Comparison of ENCODE assay signal across 9 mouse cellular contexts in the genomic region with DNA sequence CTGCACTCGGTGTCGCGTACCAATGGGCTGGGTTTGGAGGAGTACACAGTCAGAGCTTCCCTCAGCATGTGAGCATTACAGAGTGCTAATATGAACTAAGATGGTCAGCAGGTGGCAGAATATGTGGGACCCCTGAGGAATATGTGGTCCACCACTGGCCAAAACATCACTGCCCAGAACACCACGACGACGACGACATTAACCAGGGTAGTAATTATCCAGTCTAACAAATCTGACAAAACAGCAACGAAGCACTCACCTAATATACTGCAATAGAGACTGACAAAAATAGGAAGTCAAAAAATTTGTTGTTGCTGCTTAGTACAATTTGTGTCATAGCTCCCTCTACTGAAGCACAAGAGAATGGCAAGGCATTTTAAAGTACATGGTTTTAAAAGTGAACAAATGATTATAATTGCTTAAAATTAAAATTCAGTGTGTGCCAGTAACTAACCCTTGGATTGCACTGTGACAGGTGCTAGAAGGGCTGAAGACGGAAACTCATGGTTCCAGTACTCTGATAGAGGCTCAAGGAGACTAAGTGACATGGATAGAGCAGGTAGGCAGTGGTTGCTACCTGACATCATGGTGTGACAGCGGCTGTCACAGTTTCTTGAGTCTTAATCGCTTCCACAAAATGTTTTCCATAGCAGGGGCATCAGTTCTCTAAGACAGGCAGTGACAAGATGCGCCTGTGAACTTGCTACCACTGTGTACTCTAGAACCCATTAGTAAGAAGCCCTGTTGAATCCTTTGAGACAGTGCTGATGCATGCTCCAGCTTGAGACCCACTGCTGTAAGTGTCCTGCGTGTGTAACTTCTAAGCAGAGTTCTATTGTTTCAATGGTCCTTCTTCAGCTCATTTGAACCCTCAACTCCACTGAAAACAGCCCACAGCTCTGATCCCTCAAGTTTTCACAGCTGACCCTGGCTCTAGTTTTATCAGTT.
DNase-seq lines count a peak whose midpoint lies in the region; ATAC-seq and TF ChIP-seq lines count a peak whose summit lies in the region.
"Had no signal": no experiment of that assay in that cellular context is flagged by ENCODE, and none has a peak within 500 bp of the region (broad histone marks: within the 10 kb centered on the region; RNA-seq: fewer than 3 reads in every experiment).

No protein-coding gene starts in this region.

- no peak overlapping the region for H3K4me2 ChIP-seq in hindbrain, postnatal 0 days (ENCODE audit: low read depth, low read length)
- no peak overlapping the region for H3K4me2 ChIP-seq in intestine, embryonic 16.5 days (ENCODE audit: low read depth, low read length)
- H3K4me2 ChIP-seq: limb, embryonic 13.5 days had no signal

- intact Hi-C loops in gastrocnemius, adult 2 months (cut with DNase I): loop anchor here (2.0 to 10.0 kb wide), 3 partner anchors 116 to 381 kb away; partner anchors contain the start of gene Man1a2
- intact Hi-C loops in gastrocnemius, postnatal 36 days (cut with DNase I): loop anchor here (2.0 to 10.0 kb wide), 3 partner anchors 146 to 384 kb away; no protein-coding TSS in a partner anchor

- no peak overlapping the region for H3K9ac ChIP-seq in hindbrain, postnatal 0 days (replicated peaks; ENCODE audit: low read length)
- H3K9ac ChIP-seq in intestine, embryonic 16.5 days (ENCODE audit: low read depth, low read length): no peak overlapping the region
- H3K9ac ChIP-seq: limb, embryonic 13.5 days had no signal

- peak; percentile 53; the same call in 1 of the 2 replicates for ATAC-seq in hindbrain, postnatal 0 days
- no peak for ATAC-seq in intestine, embryonic 16.5 days

- no peak overlapping the region for H3K27ac ChIP-seq in gastrocnemius, adult 2 months
- no peak overlapping the region for H3K27ac ChIP-seq in hindbrain, postnatal 0 days
- no peak overlapping the region for H3K27ac ChIP-seq in intestine, embryonic 16.5 days (ENCODE audit: low read length)
- H3K27ac ChIP-seq: limb, embryonic 13.5 days had no signal

- H3K4me1 ChIP-seq in hindbrain, postnatal 0 days (ENCODE audit: insufficient read depth, low read length): no peaks in the 10 kb centered on the region
- no peaks in the 10 kb centered on the region for H3K4me1 ChIP-seq in intestine, embryonic 16.5 days (ENCODE audit: control insufficient read depth, insufficient read depth, low read length)
- H3K4me1 ChIP-seq: limb, embryonic 13.5 days had no signal

- WGBS in hindbrain, postnatal 0 days: 83% methylated on average over 13 of the region's 13 CpGs
- 83% methylated on average over 13 of the region's 13 CpGs for WGBS in intestine, embryonic 16.5 days

- no peaks in the 10 kb centered on the region for H3K9me3 ChIP-seq in hindbrain, postnatal 0 days (ENCODE audit: low read length)
- H3K9me3 ChIP-seq in intestine, embryonic 16.5 days (ENCODE audit: control insufficient read depth, low read length): no peaks in the 10 kb centered on the region
- H3K9me3 ChIP-seq: limb, embryonic 13.5 days had no signal

- peak; percentile 81 for TF ChIP-seq CTCF in gastrocnemius, adult 2 months (IDR thresholded peaks at IDR 0.05)
- TF ChIP-seq CTCF in hindbrain, postnatal 0 days (IDR thresholded peaks at IDR 0.05; ENCODE audit: low read depth): peak; percentile 73

- H3K4me3 ChIP-seq in gastrocnemius, adult 2 months: no peak overlapping the region
- H3K4me3 ChIP-seq in hindbrain, postnatal 0 days (ENCODE audit: low read length): no peak overlapping the region
- no peak overlapping the region for H3K4me3 ChIP-seq in intestine, embryonic 16.5 days (ENCODE audit: low read length)
- H3K4me3 ChIP-seq: limb, embryonic 13.5 days had no signal

- H3K36me3 ChIP-seq in hindbrain, postnatal 0 days (ENCODE audit: insufficient read depth, low read length): no peaks in the 10 kb centered on the region; the same call in 1 of the 2 replicates
- H3K36me3 ChIP-seq in intestine, embryonic 16.5 days (ENCODE audit: control insufficient read depth, insufficient read depth, low read length): no peaks in the 10 kb centered on the region

- DNase-seq in gastrocnemius, adult 2 months: no peak
- DNase-seq in gastrocnemius, postnatal 36 days: no peak
- peak; percentile 21 for DNase-seq in thymus, postnatal 25 days
- DNase-seq in thymus, adult 18-20 months: no peak
- peak; percentile 64 for DNase-seq in hindbrain, postnatal 0 days (ENCODE audit: low spot score)
- DNase-seq in spleen, postnatal 10 days (ENCODE audit: low spot score in 2 of 2): no peak
- no peak for DNase-seq in right cerebral cortex, postnatal 25 days

- no peaks in the 10 kb centered on the region for H3K27me3 ChIP-seq in hindbrain, postnatal 0 days (ENCODE audit: insufficient read depth, low read length)
- H3K27me3 ChIP-seq in intestine, embryonic 16.5 days (replicated peaks; ENCODE audit: control insufficient read depth, insufficient read depth, low read length): no peaks in the 10 kb centered on the region
- H3K27me3 ChIP-seq: limb, embryonic 13.5 days had no signal

Comparison
In these comparisons a context has a peak if more than half of its experiments do, and no peak if none do; other contexts are left out.
1. DNase-seq: peak in thymus, postnatal 25 days (single experiment) and hindbrain, postnatal 0 days (single experiment); none in gastrocnemius, adult 2 months (single experiment), gastrocnemius, postnatal 36 days (0 of 2), thymus, adult 18-20 months (0 of 2), spleen, postnatal 10 days (0 of 2) and right cerebral cortex, postnatal 25 days (single experiment).